ENCODE assay signal across 10 mouse cellular contexts in the genomic region with DNA sequence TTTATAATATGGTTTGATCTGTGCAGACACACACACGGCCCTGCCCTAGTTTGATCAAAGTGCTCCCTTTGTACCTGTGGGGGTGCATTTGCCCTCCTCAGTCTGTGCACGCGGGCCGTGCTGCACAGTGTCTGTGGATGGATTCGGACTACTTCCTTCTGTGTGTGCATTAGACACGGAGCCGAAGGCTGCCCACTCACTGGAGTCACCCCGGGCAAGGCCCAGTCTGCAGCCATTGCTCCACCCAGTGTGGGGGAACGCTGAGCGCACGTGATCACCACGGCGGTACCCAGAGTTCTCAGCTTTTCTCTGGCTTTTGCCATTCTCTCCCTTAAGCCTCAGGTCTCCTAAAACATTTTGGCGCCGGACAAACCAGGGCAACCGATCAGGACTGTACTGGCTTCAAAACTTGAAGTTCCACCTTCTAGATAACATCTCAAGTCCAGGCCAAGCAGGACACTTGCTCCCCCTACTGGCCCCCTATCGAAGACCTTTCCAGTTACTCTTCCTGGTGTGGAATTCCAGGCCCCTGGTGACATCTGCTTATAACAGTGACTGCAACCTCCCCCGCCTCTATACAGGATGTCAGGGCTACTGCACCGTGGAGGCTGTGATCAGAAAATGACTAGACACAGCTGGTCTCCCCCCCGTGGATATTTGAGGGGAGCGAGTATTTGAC. TPM values are rescaled to one million over a fixed set of nuclear protein-coding genes. Genes with fewer than 3 reads are reported as not detected.
DNase-seq lines count a peak whose midpoint lies in the region; ATAC-seq and TF ChIP-seq lines count a peak whose summit lies in the region.
"Had no signal": no experiment of that assay in that cellular context is flagged by ENCODE, and none has a peak within 500 bp of the region (broad histone marks: within the 10 kb centered on the region; RNA-seq: fewer than 3 reads in every experiment).

No protein-coding gene starts in this region.

- H3K27me3 ChIP-seq in liver, embryonic 12.5 days (replicated peaks) = peaks cover 18% of the 10 kb centered on the region

- H3K36me3 ChIP-seq in ES-E14 (ENCODE audit: control insufficient read depth, insufficient read depth, low read length, poor library complexity, severe bottlenecking) = no peaks in the 10 kb centered on the region
- H3K36me3 ChIP-seq in liver, embryonic 12.5 days = no peaks in the 10 kb centered on the region

- in situ Hi-C loops in ES-E14 (cut with MboI; ENCODE audit: low sequenced_read_pairs in 2 of 2, unreplicated experiment in 2 of 2) = no loop called here

- peak overlapping the region; percentile 24 to 46; a peak in 2 of 4 replicates for H3K4me3 ChIP-seq in ES-E14 (ENCODE audit: insufficient read depth in 1 of 2, low read depth in 1 of 2, low read length in 2 of 2, poor library complexity in 1 of 2, severe bottlenecking in 1 of 2)
- no peak overlapping the region for H3K4me3 ChIP-seq in liver, embryonic 12.5 days
- H3K4me3 ChIP-seq: erythroblast, embryonic 14.5 days; megakaryocyte, embryonic 14.5 days had no signal

- DNase-seq in 416B (ENCODE audit: low read depth) (peak; percentile 78), ES-E14 (ENCODE audit: low read depth, low spot score) (peak; percentile 59)
- DNase-seq in cerebellum, adult 9-11 months = peak; percentile 41
- peak; percentile 55 to 70 for DNase-seq in heart, adult 18-20 months
- peak; percentile 61 for DNase-seq in kidney, adult 11 months
- peak; percentile 62 for DNase-seq in retina, postnatal 1 day
- no peak for DNase-seq in c-Kit-positive CD71-positive TER-119-positive erythroid progenitor cells, embryonic 14.5 days (ENCODE audit: low spot score)

- no peak overlapping the region for H3K27ac ChIP-seq in ES-E14 (ENCODE audit: insufficient read depth, low read depth, low read length, poor library complexity, severe bottlenecking)
- H3K27ac ChIP-seq in liver, embryonic 12.5 days = peak overlapping the region; percentile 92

- 56% methylated on average over 21 of the region's 21 CpGs for WGBS in liver, embryonic 12.5 days (ENCODE audit: insufficient replicate concordance)

- no peaks in the 10 kb centered on the region for H3K9me3 ChIP-seq in ES-E14 (ENCODE audit: control insufficient read depth, insufficient read depth, low read depth, low read length)
- H3K9me3 ChIP-seq in liver, embryonic 12.5 days (replicated peaks) = no peaks in the 10 kb centered on the region
- H3K9me3 ChIP-seq: megakaryocyte, embryonic 14.5 days had no signal

- H3K4me1 ChIP-seq in ES-E14 (ENCODE audit: control insufficient read depth in 2 of 2, insufficient read depth in 2 of 2, low read length in 2 of 2, poor library complexity in 1 of 2) = peaks cover 7 to 12% of the 10 kb centered on the region in 2 experiments; a peak in 2 of 4 replicates
- peaks cover 60% of the 10 kb centered on the region for H3K4me1 ChIP-seq in liver, embryonic 12.5 days

- H3K4me2 ChIP-seq in liver, embryonic 12.5 days = peak overlapping the region; percentile 19

- ATAC-seq in liver, embryonic 12.5 days = no peak

- H3K9ac ChIP-seq in ES-E14 (ENCODE audit: insufficient read depth, low read depth, low read length, poor library complexity, severe bottlenecking) = 0 out of 2 replicates have a peak overlapping the region, but pooled peaks have one; percentile 3
- H3K9ac ChIP-seq in liver, embryonic 12.5 days = no peak overlapping the region

TF ChIP-seq in ES-E14, 5 proteins besides CTCF, POLR2A, EP300 and RAD21:
- TF ChIP-seq CHD2 (IDR thresholded peaks at IDR 0.05; ENCODE audit: low read depth, low read length) (no peak), ZNF384 (IDR thresholded peaks at IDR 0.05; ENCODE audit: low read depth, low read length) (no peak), ZC3H11A (IDR thresholded peaks at IDR 0.05; ENCODE audit: borderline replicate concordance, low read depth, low read length) (peak; percentile 44; the same call in 1 of the 2 replicates)

RNA-seq across cellular contexts. Expression of gene Mgst2, which starts 13.4 kb away (rescaled TPM):
- total RNA-seq in ES-E14 (2012; rRNA removed) = 0.71 and 0.95 TPM in 2 replicates
- total RNA-seq in heart, adult 18-20 months (2021) = 1 to 10 TPM in 1 of 2 experiments, under 1 TPM in 1; 0.65 to 2.5 TPM
- polyA plus RNA-seq in liver, embryonic 12.5 days (2016; fragmentation: Nextera tagmentation; extraction: Ambion mirVana) = 14.7 and 16.5 TPM in 2 replicates
- polyA plus RNA-seq: erythroblast, embryonic 14.5 days had no signal
